Mouse (Mus musculus): ENCODE measurements around the gene Ms4a6b.
"Not testable (repeated sequence)": the region's sequence is repeated elsewhere in the genome, so short reads cannot be mapped to it uniquely, and the experiment has no call there.

- TF ChIP-seq POLR2A (IDR thresholded peaks at IDR 0.05; ENCODE audit: control insufficient read depth, low read depth, low read length); CTCF (IDR thresholded peaks at IDR 0.05; ENCODE audit: control insufficient read depth, insufficient read depth, insufficient replicate concordance, low read depth, low read length): not testable (repeated sequence)
These were observed 1.1 kb downstream of the Ms4a6b start for GRCm38 (mm10) chr19:11517373-11517772.

All from testis, adult 2 months (tissue).